Mouse (Mus musculus) midbrain, embryonic 16.5 days (tissue): ENCODE data around the gene Magi2. TPM values are rescaled to one million over a fixed set of nuclear protein-coding genes. Genes with fewer than 3 reads are reported as not detected.

ENCODE experiments used
- ATAC-seq: fragments of 200-750 bp; cut with Nextera tagmentation; 2 replicates; pipeline ENCODE4 v1.8.0; 2017; ENCODE audit warnings: moderate TSS enrichment
- H3K27ac ChIP-seq: fragments of 300-500 bp; sonication (generic); 2 replicates; pipeline ENCODE4 v1.5.1; 2014; ENCODE audit warnings: mild to moderate bottlenecking, low read length, mixed read lengths
- H3K27me3 ChIP-seq: fragments of 300-500 bp; sonication (generic); 2 replicates; pipeline ENCODE4 v1.6.1; 2014; ENCODE audit warnings: low read depth, low read length, mixed read lengths; ENCODE audit not compliant: control insufficient read depth, insufficient read depth
- H3K36me3 ChIP-seq: fragments of 300-500 bp; sonication (generic); 2 replicates; pipeline ENCODE4 v1.6.1; 2014; ENCODE audit warnings: mild to moderate bottlenecking, low read length, moderate library complexity, mixed read lengths; ENCODE audit not compliant: control insufficient read depth, insufficient read depth
- H3K4me1 ChIP-seq: fragments of 300-500 bp; sonication (generic); 2 replicates; pipeline ENCODE4 v1.6.1; 2014; ENCODE audit warnings: mild to moderate bottlenecking, low read length, mixed read lengths; ENCODE audit not compliant: control insufficient read depth, insufficient read depth
- H3K4me2 ChIP-seq: fragments of 300-500 bp; sonication (generic); 2 replicates; pipeline ENCODE4 v1.6.1; 2014; ENCODE audit warnings: mild to moderate bottlenecking, low read length, mixed read lengths
- H3K4me3 ChIP-seq: fragments of 300-500 bp; sonication (generic); 2 replicates; pipeline ENCODE4 v1.5.1; 2014; ENCODE audit warnings: low read depth, mild to moderate bottlenecking, low read length, moderate library complexity, mixed read lengths
- H3K9ac ChIP-seq: fragments of 300-500 bp; sonication (generic); 2 replicates; pipeline ENCODE4 v1.6.1; 2014; ENCODE audit warnings: low read depth, low read length, mixed read lengths
- H3K9me3 ChIP-seq: fragments of 300-500 bp; sonication (generic); replicated peaks from 2 replicates; pipeline ENCODE4 v1.6.1; 2014; ENCODE audit warnings: mild to moderate bottlenecking, low read length, mixed read lengths; ENCODE audit not compliant: control insufficient read depth, poor library complexity, severe bottlenecking
- WGBS: fragments of 180-500 bp; shearing (Covaris S2); extraction: QIAGEN DNeasy Blood & Tissue Kit; methylation state at CpG from one replicate; pipeline ENCODE4 v1.1.7; 2014; 5-methylcytosine and 5-hydroxymethylcytosine counted together
- polyA plus RNA-seq: library from polyadenylated mRNA; unstranded; fragments of >200 nt; fragmentation: Nextera tagmentation; extraction: Ambion mirVana; gene quantifications from 2 replicates; pipeline ENCODE4 v1.2.1, GENCODE M21; 2015

The Magi2 gene
- polyA plus RNA-seq, 1 experiment from 2014 or later: 33.0 TPM

DNA sequence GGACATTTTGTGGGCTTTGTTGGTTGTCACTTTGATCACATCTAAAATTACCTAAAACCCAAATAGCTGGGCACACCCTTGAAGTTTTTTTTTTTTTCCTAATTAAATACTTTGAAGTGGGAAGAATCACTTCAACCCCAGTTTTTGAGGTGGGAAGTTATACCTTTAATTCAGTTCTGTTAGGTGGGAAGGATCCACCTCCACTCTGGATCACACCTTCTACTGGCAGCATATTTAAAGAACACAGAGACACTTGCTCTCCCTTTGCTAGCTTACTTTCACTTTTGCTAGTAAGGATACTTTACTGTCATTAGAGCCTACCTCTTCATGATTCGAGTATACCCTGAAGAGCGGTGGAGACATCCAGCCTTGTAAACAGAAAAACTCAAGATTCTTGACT is 981.3 kb downstream of the Magi2 start:
- no peaks in the 10 kb centered on the region for H3K36me3 ChIP-seq
- no peaks in the 10 kb centered on the region for H3K27me3 ChIP-seq
- H3K4me3 ChIP-seq: no peak overlapping the region
- H3K9ac ChIP-seq: no peak overlapping the region
- H3K27ac ChIP-seq: no peak overlapping the region
- WGBS: 93% methylated on average over 2 of the region's 2 CpGs
- no peaks in the 10 kb centered on the region for H3K4me1 ChIP-seq
- H3K9me3 ChIP-seq: no peaks in the 10 kb centered on the region
- ATAC-seq: no peak
- no peak overlapping the region for H3K4me2 ChIP-seq

- no peak overlapping the region for H3K27ac ChIP-seq
- H3K9ac ChIP-seq: no peak overlapping the region
- no peak overlapping the region for H3K4me2 ChIP-seq
- no peak overlapping the region for H3K4me3 ChIP-seq
- WGBS: 80% methylated on average over 2 of the region's 2 CpGs
- H3K4me1 ChIP-seq: no peaks in the 10 kb centered on the region
- H3K36me3 ChIP-seq: no peaks in the 10 kb centered on the region
- no peaks in the 10 kb centered on the region for H3K9me3 ChIP-seq
- no peak for ATAC-seq
- H3K27me3 ChIP-seq: no peaks in the 10 kb centered on the region
These were observed 986.5 kb downstream of the Magi2 start for GRCm38 (mm10) chr5:20213299-20213698.

- 91% methylated on average over 6 of the region's 6 CpGs for WGBS
- H3K4me3 ChIP-seq: no peak overlapping the region
- ATAC-seq: no peak
- no peaks in the 10 kb centered on the region for H3K36me3 ChIP-seq
- H3K9me3 ChIP-seq: no peaks in the 10 kb centered on the region
- no peaks in the 10 kb centered on the region for H3K27me3 ChIP-seq
- H3K4me2 ChIP-seq: no peak overlapping the region
- H3K4me1 ChIP-seq: peaks cover 22% of the 10 kb centered on the region
- H3K9ac ChIP-seq: no peak overlapping the region
- no peak overlapping the region for H3K27ac ChIP-seq
These were observed 999.8 kb downstream of the Magi2 start for GRCm38 (mm10) chr5:20226471-20227210.

DNA sequence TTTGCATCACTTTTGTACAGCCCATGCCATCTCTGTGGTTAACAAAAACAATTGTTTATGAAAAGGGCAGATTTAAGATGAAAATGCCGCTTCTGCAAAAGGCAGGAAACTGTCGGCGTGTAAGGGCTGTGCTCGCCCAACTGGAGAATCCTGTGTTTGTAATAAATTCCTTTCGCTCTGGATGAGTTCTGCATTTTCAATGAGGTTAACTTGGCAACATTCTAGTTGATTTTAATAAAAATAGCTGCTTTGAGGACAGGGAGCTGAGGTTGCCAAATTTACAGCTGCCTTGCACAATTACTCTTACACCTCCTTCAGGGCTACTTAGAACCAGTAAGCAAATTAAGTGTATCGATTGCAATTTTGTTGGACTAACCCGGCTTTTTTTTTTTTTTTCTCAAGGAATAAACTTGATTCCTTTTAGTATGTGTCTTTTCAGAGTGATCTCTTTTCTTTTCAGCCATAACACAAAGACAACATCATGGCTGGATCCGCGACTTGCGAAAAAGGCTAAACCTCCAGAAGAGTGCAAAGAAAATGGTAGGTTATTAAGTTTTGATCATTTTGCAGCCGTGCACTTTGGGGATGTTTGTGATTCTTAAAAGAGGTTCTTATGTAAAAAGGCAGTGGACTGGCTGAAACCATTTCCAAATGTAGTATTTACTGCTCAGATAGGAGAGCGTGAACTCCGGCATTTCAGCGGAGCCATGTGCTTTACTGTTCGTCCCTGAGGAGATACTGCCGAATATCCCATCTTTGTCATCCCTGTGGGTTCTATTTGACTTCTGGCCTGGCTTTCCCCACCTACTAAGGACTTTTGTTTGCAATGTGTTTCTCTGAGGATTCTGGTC is 1001.3 kb downstream of the Magi2 start:
- Histone ChIP-seq H3K9ac (peak overlapping the region; percentile 46; the same call in 1 of the 2 replicates), H3K9me3 (no peaks in the 10 kb centered on the region), H3K36me3 (no peaks in the 10 kb centered on the region), H3K4me1 (peaks cover 18% of the 10 kb centered on the region), H3K4me2 (peak overlapping the region; percentile 54), H3K27ac (peak overlapping the region; percentile 53), H3K4me3 (peak overlapping the region; percentile 32), H3K27me3 (no peaks in the 10 kb centered on the region)
- 20% methylated on average over 16 of the region's 16 CpGs for WGBS
- ATAC-seq: peak; percentile 50; the same call in 1 of the 2 replicates

DNA sequence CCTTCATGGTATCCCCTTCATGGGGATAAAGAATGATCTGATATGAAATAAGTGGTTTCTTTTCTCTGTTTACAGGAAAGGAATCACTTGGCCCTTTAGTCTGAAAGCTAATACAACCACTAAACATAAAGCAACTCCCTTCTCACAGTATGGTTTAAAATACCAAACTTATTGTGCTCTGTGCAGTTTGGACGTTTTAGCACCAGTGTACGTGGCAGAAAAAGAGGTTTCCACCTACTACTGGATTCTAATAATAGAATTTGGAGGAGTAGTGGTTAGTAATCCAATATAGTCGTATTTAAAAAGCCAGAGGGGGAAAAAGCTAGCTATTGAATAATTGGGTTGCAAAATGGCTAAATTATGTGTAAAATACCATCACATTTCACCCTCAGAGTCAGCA is 1005.1 kb downstream of the Magi2 start:
- no peak overlapping the region for H3K4me2 ChIP-seq
- ATAC-seq: no peak
- no peak overlapping the region for H3K4me3 ChIP-seq
- H3K36me3 ChIP-seq: no peaks in the 10 kb centered on the region
- H3K27ac ChIP-seq: no peak overlapping the region
- no peaks in the 10 kb centered on the region for H3K27me3 ChIP-seq
- H3K9ac ChIP-seq: no peak overlapping the region
- peaks cover 11% of the 10 kb centered on the region for H3K4me1 ChIP-seq
- no peaks in the 10 kb centered on the region for H3K9me3 ChIP-seq
- WGBS: 64% methylated on average over 3 of the region's 3 CpGs

DNA sequence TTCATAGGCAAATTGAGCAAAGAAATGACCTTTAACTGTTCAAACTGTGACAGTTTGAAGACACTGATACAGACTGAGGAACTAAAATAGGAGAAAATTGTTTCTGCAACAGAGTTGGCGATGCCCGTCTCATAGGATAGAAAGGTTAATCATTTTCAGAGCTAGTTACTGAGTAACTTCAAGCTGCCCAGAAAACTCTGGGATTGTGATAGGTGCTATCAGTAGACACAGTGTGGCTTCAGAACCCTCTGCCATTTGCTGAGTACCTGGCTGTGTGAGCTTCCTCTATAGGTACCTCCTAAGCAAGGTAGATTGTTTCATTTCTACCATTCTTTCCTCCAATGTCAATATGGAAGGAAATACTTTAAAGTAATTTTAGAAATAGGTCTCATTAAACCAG is 1014.7 kb downstream of the Magi2 start:
- no peaks in the 10 kb centered on the region for H3K4me1 ChIP-seq
- H3K9ac ChIP-seq: no peak overlapping the region
- no peak overlapping the region for H3K4me3 ChIP-seq
- no peak overlapping the region for H3K27ac ChIP-seq
- H3K36me3 ChIP-seq: no peaks in the 10 kb centered on the region; the same call in 1 of the 2 replicates
- 81% methylated on average over 2 of the region's 2 CpGs for WGBS
- no peaks in the 10 kb centered on the region for H3K27me3 ChIP-seq
- H3K4me2 ChIP-seq: no peak overlapping the region
- no peaks in the 10 kb centered on the region for H3K9me3 ChIP-seq
- no peak for ATAC-seq

- no peak overlapping the region for H3K4me2 ChIP-seq
- H3K36me3 ChIP-seq: no peaks in the 10 kb centered on the region; the same call in 1 of the 2 replicates
- H3K27ac ChIP-seq: no peak overlapping the region
- no peak overlapping the region for H3K4me3 ChIP-seq
- H3K9ac ChIP-seq: no peak overlapping the region
- peak; percentile 25; the same call in 1 of the 2 replicates for ATAC-seq
- no peaks in the 10 kb centered on the region for H3K4me1 ChIP-seq
- H3K27me3 ChIP-seq: no peaks in the 10 kb centered on the region
- H3K9me3 ChIP-seq: no peaks in the 10 kb centered on the region
These were observed 1015.7 kb downstream of the Magi2 start for GRCm38 (mm10) chr5:20242496-20242895.

DNA sequence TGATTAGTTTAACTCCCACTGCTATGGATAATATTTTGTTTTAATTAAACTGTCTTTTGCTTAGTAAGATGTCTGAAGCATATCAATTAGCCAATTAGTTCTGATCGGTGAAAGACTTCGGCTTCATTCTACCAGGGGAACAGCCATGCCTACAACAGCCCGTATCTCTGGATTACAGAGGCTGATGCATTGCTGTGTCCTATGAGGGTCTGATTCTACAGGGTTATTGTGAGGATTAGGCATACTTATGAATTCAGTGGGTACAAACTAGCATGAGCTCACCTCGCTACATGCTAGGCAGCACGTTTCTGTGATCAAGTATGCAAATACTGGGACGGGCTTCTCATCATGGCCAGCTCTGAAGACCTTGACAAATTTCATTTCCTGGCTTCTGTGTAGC is 1022.5 kb downstream of the Magi2 start:
- H3K9me3 ChIP-seq: no peaks in the 10 kb centered on the region; the same call in 1 of the 2 replicates
- H3K27me3 ChIP-seq: no peaks in the 10 kb centered on the region
- H3K27ac ChIP-seq: no peak overlapping the region
- peak; percentile 64; the same call in 1 of the 2 replicates for ATAC-seq
- no peak overlapping the region for H3K4me2 ChIP-seq
- WGBS: 74% methylated on average over 6 of the region's 6 CpGs
- H3K4me3 ChIP-seq: no peak overlapping the region
- H3K9ac ChIP-seq: no peak overlapping the region
- H3K4me1 ChIP-seq: no peaks in the 10 kb centered on the region
- no peaks in the 10 kb centered on the region; the same call in 1 of the 2 replicates for H3K36me3 ChIP-seq

- Histone ChIP-seq H3K4me2 (no peak overlapping the region), H3K36me3 (no peaks in the 10 kb centered on the region; the same call in 1 of the 2 replicates), H3K27me3 (no peaks in the 10 kb centered on the region), H3K27ac (no peak overlapping the region), H3K9me3 (no peaks in the 10 kb centered on the region; the same call in 1 of the 2 replicates), H3K4me3 (no peak overlapping the region), H3K4me1 (peaks cover 6% of the 10 kb centered on the region; the same call in 1 of the 2 replicates), H3K9ac (no peak overlapping the region)
- 87% methylated on average over 6 of the region's 6 CpGs for WGBS
- ATAC-seq: no peak
These were observed 1024.7 kb downstream of the Magi2 start for GRCm38 (mm10) chr5:20251541-20251940.
